In genomic region chr19:32506081-32506480, GRCm38 (mm10) we compare ENCODE assay signal across 19 mouse cellular contexts.
"Had no signal": no experiment of that assay in that cellular context is flagged by ENCODE, and none has a peak within 500 bp of the region (broad histone marks: within the 10 kb centered on the region; RNA-seq: fewer than 3 reads in every experiment).

No protein-coding gene starts in this region.

- H3K27ac ChIP-seq: intestine, embryonic 15.5 days; kidney, embryonic 15.5 days; limb, embryonic 10.5 days; limb, embryonic 13.5 days; liver, embryonic 14.5 days; lung, embryonic 15.5 days; midbrain, embryonic 10.5 days; neural tube, embryonic 13.5 days had no signal

- DNase-seq: kidney, adult 11 months; kidney, adult 8-10 months; kidney, postnatal 10 days; kidney, postnatal 36 days; midbrain, embryonic 14.5 days; retina, postnatal 1 day; right cerebral cortex, postnatal 25 days; thymus, adult 2 months; thymus, postnatal 14 days had no signal

- H3K9ac ChIP-seq: intestine, embryonic 15.5 days; kidney, embryonic 15.5 days; limb, embryonic 13.5 days; liver, embryonic 14.5 days; lung, embryonic 15.5 days; neural tube, embryonic 13.5 days had no signal

- ATAC-seq: hindbrain, embryonic 16.5 days; intestine, embryonic 15.5 days had no signal

- H3K27me3 ChIP-seq: intestine, embryonic 15.5 days; kidney, embryonic 15.5 days; limb, embryonic 13.5 days; lung, embryonic 15.5 days; megakaryocyte, embryonic 14.5 days; neural tube, embryonic 13.5 days had no signal

- H3K9me3 ChIP-seq: intestine, embryonic 15.5 days; kidney, embryonic 15.5 days; limb, embryonic 10.5 days; limb, embryonic 13.5 days; lung, embryonic 15.5 days; megakaryocyte, embryonic 14.5 days; midbrain, embryonic 10.5 days; neural tube, embryonic 13.5 days had no signal

- H3K4me1 ChIP-seq: intestine, embryonic 15.5 days; kidney, embryonic 15.5 days; lung, embryonic 15.5 days; midbrain, embryonic 10.5 days; neural tube, embryonic 13.5 days had no signal

- H3K4me3 ChIP-seq: intestine, embryonic 15.5 days; kidney, embryonic 15.5 days; limb, embryonic 10.5 days; limb, embryonic 13.5 days; lung, embryonic 15.5 days; megakaryocyte, embryonic 14.5 days; midbrain, embryonic 10.5 days; neural tube, embryonic 13.5 days had no signal

- H3K4me2 ChIP-seq: intestine, embryonic 15.5 days; kidney, embryonic 15.5 days; limb, embryonic 13.5 days; lung, embryonic 15.5 days; neural tube, embryonic 13.5 days had no signal
